10 mouse cellular contexts compared by ENCODE assay signal in the genomic region with DNA sequence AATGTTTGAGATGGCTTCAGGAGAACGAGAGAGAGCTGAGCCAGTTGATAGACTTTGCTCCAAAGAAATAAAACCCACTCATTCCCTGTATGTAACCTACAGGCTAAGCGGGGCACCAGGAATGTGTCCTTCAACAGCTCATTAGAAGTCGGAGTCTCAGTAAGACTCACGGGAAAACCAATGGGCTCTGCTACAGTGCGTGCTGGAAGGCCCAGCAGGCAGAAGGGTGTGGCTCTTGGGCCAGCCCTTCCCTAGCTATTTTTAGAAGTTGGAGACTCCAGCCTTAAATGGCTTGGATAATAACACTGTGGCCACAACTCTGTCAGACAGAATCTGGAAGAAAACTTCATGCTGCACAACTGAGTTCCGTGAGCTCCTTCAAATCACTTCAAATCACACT. TPM values are rescaled to one million over a fixed set of nuclear protein-coding genes. Genes with fewer than 3 reads are reported as not detected.
DNase-seq lines count a peak whose midpoint lies in the region; ATAC-seq and TF ChIP-seq lines count a peak whose summit lies in the region.
"Had no signal": no experiment of that assay in that cellular context is flagged by ENCODE, and none has a peak within 500 bp of the region (broad histone marks: within the 10 kb centered on the region; RNA-seq: fewer than 3 reads in every experiment).

No protein-coding gene starts in this region.

- ATAC-seq in intestine, embryonic 16.5 days = peak; percentile 89
- no peak for ATAC-seq in hindbrain, embryonic 11.5 days (ENCODE audit: low FRiP score)
- ATAC-seq: hindbrain, embryonic 16.5 days had no signal

- H3K27me3 ChIP-seq in kidney, adult 2 months (replicated peaks; ENCODE audit: control insufficient read depth, insufficient read depth, low read length) = no peaks in the 10 kb centered on the region
- no peaks in the 10 kb centered on the region for H3K27me3 ChIP-seq in intestine, embryonic 16.5 days (replicated peaks; ENCODE audit: control insufficient read depth, insufficient read depth, low read length)
- no peaks in the 10 kb centered on the region for H3K27me3 ChIP-seq in small intestine, adult 2 months (ENCODE audit: control insufficient read depth, insufficient read depth, low read length)
- H3K27me3 ChIP-seq in hindbrain, embryonic 11.5 days (ENCODE audit: control insufficient read depth, insufficient read depth, low read length) = peaks cover 5% of the 10 kb centered on the region

- no peak overlapping the region for H3K4me3 ChIP-seq in kidney, adult 2 months (ENCODE audit: insufficient read depth, low read depth, low read length)
- H3K4me3 ChIP-seq in intestine, embryonic 16.5 days (ENCODE audit: low read length) = no peak overlapping the region
- H3K4me3 ChIP-seq in small intestine, adult 2 months (ENCODE audit: low read depth, low read length) = no peak overlapping the region
- no peak overlapping the region for H3K4me3 ChIP-seq in hindbrain, embryonic 11.5 days (ENCODE audit: low read depth, low read length)

- H3K9me3 ChIP-seq in intestine, embryonic 16.5 days (ENCODE audit: control insufficient read depth, low read length) = no peaks in the 10 kb centered on the region
- H3K9me3 ChIP-seq in hindbrain, embryonic 11.5 days (ENCODE audit: control insufficient read depth, low read length) = no peaks in the 10 kb centered on the region

- DNase-seq in kidney, adult 2 months = peak; percentile 33
- DNase-seq in kidney, adult 18-20 months = no peak
- DNase-seq in forelimb bud, embryonic 11.5 days (ENCODE audit: low read depth, low spot score) = peak; percentile 77
- DNase-seq in spleen, adult 18-20 months = no peak
- no peak for DNase-seq in frontal cortex, postnatal 36 days (ENCODE audit: low spot score in 2 of 2)
- DNase-seq in hindbrain, embryonic 11.5 days (ENCODE audit: low spot score) = no peak
- DNase-seq: liver had no signal

- no peaks in the 10 kb centered on the region for H3K36me3 ChIP-seq in kidney, adult 2 months (ENCODE audit: control insufficient read depth, insufficient read depth, low read length)
- 0 out of 2 replicates have a peak, but pooled peaks cover 5% of the 10 kb centered on the region for H3K36me3 ChIP-seq in intestine, embryonic 16.5 days (ENCODE audit: control insufficient read depth, insufficient read depth, low read length)
- H3K36me3 ChIP-seq in small intestine, adult 2 months (ENCODE audit: control insufficient read depth, insufficient read depth, low read length) = peaks cover 11% of the 10 kb centered on the region
- H3K36me3 ChIP-seq in hindbrain, embryonic 11.5 days (ENCODE audit: control insufficient read depth, insufficient read depth, low read length) = no peaks in the 10 kb centered on the region

- H3K4me1 ChIP-seq in kidney, adult 2 months (ENCODE audit: control insufficient read depth, insufficient read depth, low read length) = no peaks in the 10 kb centered on the region
- peaks cover 13% of the 10 kb centered on the region for H3K4me1 ChIP-seq in intestine, embryonic 16.5 days (ENCODE audit: control insufficient read depth, insufficient read depth, low read length)
- peaks cover 12% of the 10 kb centered on the region for H3K4me1 ChIP-seq in small intestine, adult 2 months (ENCODE audit: control insufficient read depth, insufficient read depth, insufficient read length, low read length)
- H3K4me1 ChIP-seq in hindbrain, embryonic 11.5 days (replicated peaks; ENCODE audit: control insufficient read depth, insufficient read depth, low read length) = no peaks in the 10 kb centered on the region; the same call in 1 of the 2 replicates

- WGBS in kidney, adult 2 months = 34% methylated on average over 6 of the region's 6 CpGs
- WGBS in intestine, embryonic 16.5 days = 17% methylated on average over 6 of the region's 6 CpGs
- WGBS in small intestine, adult 2 months = 16% methylated on average over 6 of the region's 6 CpGs
- WGBS in hindbrain, embryonic 11.5 days = 37% methylated on average over 6 of the region's 6 CpGs

- H3K27ac ChIP-seq in kidney, adult 2 months (ENCODE audit: insufficient read depth, low read depth, low read length) = no peak overlapping the region
- H3K27ac ChIP-seq in intestine, embryonic 16.5 days (ENCODE audit: low read length) = peak overlapping the region; percentile 86
- H3K27ac ChIP-seq in small intestine, adult 2 months (ENCODE audit: insufficient read depth, low read depth, low read length) = peak overlapping the region; percentile 60; the same call in 1 of the 2 replicates
- H3K27ac ChIP-seq in hindbrain, embryonic 11.5 days (ENCODE audit: low read depth, low read length) = no peak overlapping the region

- no peak for TF ChIP-seq POLR2A in kidney, adult 2 months (IDR thresholded peaks at IDR 0.05; ENCODE audit: low read depth, low read length)
- no peak for TF ChIP-seq POLR2A in small intestine, adult 2 months (IDR thresholded peaks at IDR 0.05; ENCODE audit: low read depth, low read length)

- H3K4me2 ChIP-seq in intestine, embryonic 16.5 days (ENCODE audit: low read depth, low read length) = no peak overlapping the region
- no peak overlapping the region for H3K4me2 ChIP-seq in hindbrain, embryonic 11.5 days (replicated peaks; ENCODE audit: low read depth, low read length)

- no peak overlapping the region for H3K9ac ChIP-seq in intestine, embryonic 16.5 days (ENCODE audit: low read depth, low read length)
- H3K9ac ChIP-seq in hindbrain, embryonic 11.5 days (ENCODE audit: low read depth, low read length) = no peak overlapping the region

- TF ChIP-seq CTCF in kidney, adult 2 months (conservative IDR thresholded peaks at IDR 0.05; ENCODE audit: insufficient read depth, insufficient read length, low read depth, low read length) = no peak
- TF ChIP-seq CTCF in small intestine, adult 2 months (IDR thresholded peaks at IDR 0.05; ENCODE audit: extremely low read depth, insufficient read length, insufficient replicate concordance, low read depth, low read length) = no peak

RNA-seq across cellular contexts. Expression of a gene that starts 31.1 kb away (rescaled TPM):
- 7.8 and 7.9 TPM in 2 replicates for polyA plus RNA-seq in kidney, adult 2 months (2012; rRNA removed)
- 24.0 and 25.9 TPM in 2 replicates for polyA plus RNA-seq in intestine, embryonic 16.5 days (2015; fragmentation: Nextera tagmentation; extraction: Ambion mirVana)
- 9.3 and 11.8 TPM in 2 replicates for polyA plus RNA-seq in small intestine, adult 2 months (2012; rRNA removed)
- polyA plus RNA-seq in hindbrain, embryonic 11.5 days (2014; fragmentation: Nextera tagmentation; extraction: Ambion mirVana) = 2.3 and 3.4 TPM in 2 replicates

Comparison
In these comparisons a context has a peak if more than half of its experiments do, and no peak if none do; other contexts are left out.
1. DNase-seq: peak in kidney, adult 2 months (single experiment) and forelimb bud, embryonic 11.5 days (single experiment); none in kidney, adult 18-20 months (single experiment), spleen, adult 18-20 months (0 of 2), frontal cortex, postnatal 36 days (0 of 2) and hindbrain, embryonic 11.5 days (single experiment).
2. H3K27ac ChIP-seq: peak in intestine, embryonic 16.5 days (single experiment) and small intestine, adult 2 months (single experiment); none in kidney, adult 2 months (single experiment) and hindbrain, embryonic 11.5 days (single experiment).